8 mouse cellular contexts compared by ENCODE assay signal in genomic region chr16:16911641-16912597, GRCm38 (mm10). TPM values are rescaled to one million over a fixed set of nuclear protein-coding genes. Genes with fewer than 3 reads are reported as not detected.
DNase-seq lines count a peak whose midpoint lies in the region; ATAC-seq and TF ChIP-seq lines count a peak whose summit lies in the region.

No protein-coding gene starts in this region.

- peaks cover 90% of the 10 kb centered on the region for H3K36me3 ChIP-seq in embryonic facial prominence, embryonic 10.5 days (replicated peaks)
- no peaks in the 10 kb centered on the region; the same call in 1 of the 2 replicates for H3K36me3 ChIP-seq in kidney, adult 2 months (ENCODE audit: control insufficient read depth, insufficient read depth, low read length)
- H3K36me3 ChIP-seq in limb, embryonic 14.5 days (ENCODE audit: control insufficient read depth, insufficient read depth, low read length) = peaks cover 72% of the 10 kb centered on the region

- TF ChIP-seq POLR2A in kidney, adult 2 months (IDR thresholded peaks at IDR 0.05; ENCODE audit: low read depth, low read length) = no peak
- no peak for TF ChIP-seq POLR2A in limb, embryonic 14.5 days (IDR thresholded peaks at IDR 0.05; ENCODE audit: borderline replicate concordance, extremely low read depth, insufficient read depth, insufficient read length)

- no peak overlapping the region for H3K9ac ChIP-seq in limb, embryonic 14.5 days (ENCODE audit: low read depth, low read length, severe bottlenecking)

- 36% methylated on average over 13 of the region's 13 CpGs for WGBS in embryonic facial prominence, embryonic 10.5 days
- 45% methylated on average over 13 of the region's 13 CpGs for WGBS in kidney, adult 2 months
- WGBS in limb, embryonic 14.5 days = 51% methylated on average over 13 of the region's 13 CpGs

- DNase-seq in layer of hippocampus, adult 11-12 months (ENCODE audit: low spot score) = peak; percentile 81
- DNase-seq in layer of hippocampus, adult 9-10 months (ENCODE audit: low spot score) = no peak
- DNase-seq in embryonic facial prominence, embryonic 10.5 days (ENCODE audit: low spot score) = peak; percentile 85
- DNase-seq in heart, adult 18-20 months = peak; percentile 84 to 86
- DNase-seq in kidney, adult 2 months = peak; percentile 80
- DNase-seq in limb, embryonic 14.5 days (ENCODE audit: low spot score) = peak; percentile 83
- peak; percentile 31 to 58 for DNase-seq in monocyte, adult 2 months (ENCODE audit: low read depth in 1 of 2, low spot score in 2 of 2)
- peak; percentile 58 to 62 for DNase-seq in spleen, postnatal 36 days (ENCODE audit: low spot score in 2 of 2)

- no peak overlapping the region for H3K4me2 ChIP-seq in limb, embryonic 14.5 days (replicated peaks; ENCODE audit: low read depth, low read length, severe bottlenecking)

- peak; percentile 97 for TF ChIP-seq CTCF in kidney, adult 2 months (conservative IDR thresholded peaks at IDR 0.05; ENCODE audit: insufficient read depth, insufficient read length, low read depth, low read length)

- H3K27ac ChIP-seq in embryonic facial prominence, embryonic 10.5 days (replicated peaks) = peak overlapping the region; percentile 88
- H3K27ac ChIP-seq in kidney, adult 2 months (ENCODE audit: insufficient read depth, low read depth, low read length) = 0 out of 2 replicates have a peak overlapping the region, but pooled peaks have one; percentile 17
- H3K27ac ChIP-seq in limb, embryonic 14.5 days (replicated peaks; ENCODE audit: low read depth, low read length) = peak overlapping the region; percentile 46

- H3K9me3 ChIP-seq in embryonic facial prominence, embryonic 10.5 days = no peaks in the 10 kb centered on the region
- no peaks in the 10 kb centered on the region for H3K9me3 ChIP-seq in limb, embryonic 14.5 days (ENCODE audit: control insufficient read depth, low read length)

- H3K4me3 ChIP-seq in embryonic facial prominence, embryonic 10.5 days = no peak overlapping the region
- no peak overlapping the region for H3K4me3 ChIP-seq in kidney, adult 2 months (ENCODE audit: insufficient read depth, low read depth, low read length)
- H3K4me3 ChIP-seq in limb, embryonic 14.5 days (replicated peaks; ENCODE audit: low read length) = no peak overlapping the region

- H3K27me3 ChIP-seq in embryonic facial prominence, embryonic 10.5 days (replicated peaks; ENCODE audit: low read depth, poor library complexity, severe bottlenecking) = no peaks in the 10 kb centered on the region
- no peaks in the 10 kb centered on the region for H3K27me3 ChIP-seq in kidney, adult 2 months (replicated peaks; ENCODE audit: control insufficient read depth, insufficient read depth, low read length)
- no peaks in the 10 kb centered on the region for H3K27me3 ChIP-seq in limb, embryonic 14.5 days (ENCODE audit: control insufficient read depth, insufficient read depth, low read length)

- ATAC-seq in limb, embryonic 14.5 days (ENCODE audit: low FRiP score, low read depth) = peak; percentile 82

- peaks cover 9% of the 10 kb centered on the region for H3K4me1 ChIP-seq in embryonic facial prominence, embryonic 10.5 days
- no peaks in the 10 kb centered on the region; the same call in 1 of the 2 replicates for H3K4me1 ChIP-seq in kidney, adult 2 months (ENCODE audit: control insufficient read depth, insufficient read depth, low read length)
- no peaks in the 10 kb centered on the region; the same call in 1 of the 2 replicates for H3K4me1 ChIP-seq in limb, embryonic 14.5 days (ENCODE audit: control insufficient read depth, insufficient read depth, low read length)

RNA-seq across cellular contexts. Expression of gene Ppm1f, which starts 15.7 kb away (rescaled TPM):
- 33.8 and 35.7 TPM in 2 replicates for polyA plus RNA-seq in embryonic facial prominence, embryonic 10.5 days (2016; fragmentation: Nextera tagmentation; extraction: Ambion mirVana)
- total RNA-seq in heart, adult 18-20 months (2021) = 10 to 100 TPM; 26.3 to 28.6 TPM
- 14.7 and 15.2 TPM in 2 replicates for polyA plus RNA-seq in kidney, adult 2 months (2012; rRNA removed)
- 31.0 and 32.4 TPM in 2 replicates for polyA plus RNA-seq in limb, embryonic 14.5 days (2012; rRNA removed)
- 22.0 and 24.2 TPM in 2 replicates for polyA plus RNA-seq in limb, embryonic 14.5 days (2014; fragmentation: Nextera tagmentation; extraction: Ambion mirVana)

RNA-seq across cellular contexts. Expression of gene Vpreb1, which starts 41.3 kb away (rescaled TPM):
- 1.4 and 2.7 TPM in 2 replicates for polyA plus RNA-seq in embryonic facial prominence, embryonic 10.5 days (2016; fragmentation: Nextera tagmentation; extraction: Ambion mirVana)
- under 1 TPM in 1 of 2 experiments, not detected in 1; 0.39 TPM for total RNA-seq in heart, adult 18-20 months (2021)
- polyA plus RNA-seq in kidney, adult 2 months (2012; rRNA removed) = 15.2 and 15.7 TPM in 2 replicates
- polyA plus RNA-seq in limb, embryonic 14.5 days (2012; rRNA removed) = 4.0 and 5.6 TPM in 2 replicates
- polyA plus RNA-seq in limb, embryonic 14.5 days (2014; fragmentation: Nextera tagmentation; extraction: Ambion mirVana) = 3.4 and 3.8 TPM in 2 replicates

RNA-seq across cellular contexts. Expression of gene Top3b, which starts 41.4 kb away (rescaled TPM):
- polyA plus RNA-seq in embryonic facial prominence, embryonic 10.5 days (2016; fragmentation: Nextera tagmentation; extraction: Ambion mirVana) = 71.7 and 78.5 TPM in 2 replicates
- 10 to 100 TPM; 23.1 to 28.6 TPM for total RNA-seq in heart, adult 18-20 months (2021)
- 93.6 and 105 TPM in 2 replicates for polyA plus RNA-seq in kidney, adult 2 months (2012; rRNA removed)
- polyA plus RNA-seq in limb, embryonic 14.5 days (2012; rRNA removed) = 120 and 136 TPM in 2 replicates
- polyA plus RNA-seq in limb, embryonic 14.5 days (2014; fragmentation: Nextera tagmentation; extraction: Ambion mirVana) = 71.5 and 86.8 TPM in 2 replicates

RNA-seq across cellular contexts. Expression of gene Igll1, which starts 48.1 kb away (rescaled TPM):
- 0.29 TPM in 1 of 2 replicates, not detected in the other for polyA plus RNA-seq in embryonic facial prominence, embryonic 10.5 days (2016; fragmentation: Nextera tagmentation; extraction: Ambion mirVana)
- not detected for total RNA-seq in heart, adult 18-20 months (2021)
- 0.27 and 0.30 TPM in 2 replicates for polyA plus RNA-seq in kidney, adult 2 months (2012; rRNA removed)
- 0.18 and 0.27 TPM in 2 replicates for polyA plus RNA-seq in limb, embryonic 14.5 days (2012; rRNA removed)
- polyA plus RNA-seq in limb, embryonic 14.5 days (2014; fragmentation: Nextera tagmentation; extraction: Ambion mirVana) = 0.45 and 0.47 TPM in 2 replicates

Comparison
In these comparisons a context has a peak if more than half of its experiments do, and no peak if none do; other contexts are left out.
1. H3K27ac ChIP-seq: peak in every context shown above with its lines; median percentile 88 in embryonic facial prominence, embryonic 10.5 days; 46 in limb, embryonic 14.5 days; 17 in kidney, adult 2 months.